Mouse (Mus musculus) heart, postnatal 36 days (tissue): ENCODE data around the gene Txnip. TPM values are rescaled to one million over a fixed set of nuclear protein-coding genes. Genes with fewer than 3 reads are reported as not detected.
"Not testable (repeated sequence)": the region's sequence is repeated elsewhere in the genome, so short reads cannot be mapped to it uniquely, and the experiment has no call there.

Experiments
- DNase-seq, 2 experiments: peaks; one replicate each; pipeline ENCODE4 v3.0.0; 2021 to 2022
- intact Hi-C: fragments of 180-260 bp; cut with DNase I; formaldehyde crosslinking; loops from one replicate; pipeline ENCODE4 v1.15.1; 2025
- total RNA-seq, 2 experiments: library from RNA; stranded (reverse); gene quantifications; 2 replicates each; pipeline ENCODE4 v1.2.3; 2021

Gene Txnip
- total RNA-seq, 2 experiments from 2014 or later: 646 to 1,158 TPM

DNA sequence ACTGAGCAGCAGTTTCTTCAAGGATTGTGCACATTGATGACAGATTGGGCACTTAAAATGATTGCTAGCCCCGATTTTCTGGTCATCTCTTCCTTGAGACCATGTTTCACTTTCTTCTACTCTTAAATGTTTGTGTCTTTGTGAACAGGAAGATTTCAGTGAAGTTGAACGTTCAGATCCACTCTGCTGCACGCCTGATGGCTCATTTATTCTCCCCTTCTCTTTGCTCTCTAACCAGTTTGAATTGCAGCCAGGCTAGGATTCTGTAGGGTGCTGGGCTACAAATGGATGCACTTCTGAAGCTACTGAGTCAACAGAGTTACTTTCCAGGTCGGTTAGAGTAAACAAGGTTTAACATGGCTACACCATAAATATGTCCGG, 44.9 kb downstream of the Txnip start:
- intact Hi-C loops: no loop called here
- no peak for DNase-seq

DNA sequence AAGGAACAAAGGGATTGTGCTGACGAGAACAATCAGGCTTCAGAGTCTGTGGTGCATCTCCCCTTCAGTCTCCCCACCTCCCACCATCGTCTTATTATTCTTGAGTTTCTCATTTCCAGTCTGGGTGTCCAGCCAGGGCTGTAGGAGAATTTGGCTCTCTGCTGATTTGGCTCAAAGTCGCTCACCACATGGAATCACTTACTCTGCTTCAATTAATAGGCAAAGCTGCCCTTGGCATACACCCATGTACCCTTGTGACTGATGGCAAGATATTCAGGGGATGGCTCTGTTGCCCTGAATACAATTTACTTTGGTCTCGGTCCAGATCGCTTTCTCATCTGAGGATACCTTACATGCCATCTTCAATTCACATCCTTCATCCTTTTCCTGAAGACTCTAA, 45.6 kb downstream of the Txnip start:
- intact Hi-C loops: no loop called here
- no peak for DNase-seq

DNA sequence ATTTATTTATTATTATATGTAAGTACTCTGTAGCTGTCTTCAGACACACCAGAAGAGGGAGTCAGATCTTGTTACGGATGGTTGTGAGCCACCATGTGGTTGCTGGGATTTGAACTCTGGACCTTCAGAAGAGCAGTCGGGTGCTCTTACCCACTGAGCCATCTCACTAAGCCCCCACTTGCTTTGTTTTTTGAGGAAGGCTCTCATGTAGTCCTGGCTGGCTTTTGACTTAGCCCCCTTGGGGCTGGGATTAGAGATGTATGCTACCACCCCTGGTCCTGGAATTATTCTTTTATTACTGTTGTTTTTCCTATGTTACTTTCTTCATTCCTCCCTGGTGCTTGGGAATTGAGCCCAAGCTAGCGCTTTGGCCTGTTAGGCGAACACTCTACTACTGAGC, 48.2 kb downstream of the Txnip start:
- DNase-seq, intact Hi-C loops: not testable (repeated sequence)

DNA sequence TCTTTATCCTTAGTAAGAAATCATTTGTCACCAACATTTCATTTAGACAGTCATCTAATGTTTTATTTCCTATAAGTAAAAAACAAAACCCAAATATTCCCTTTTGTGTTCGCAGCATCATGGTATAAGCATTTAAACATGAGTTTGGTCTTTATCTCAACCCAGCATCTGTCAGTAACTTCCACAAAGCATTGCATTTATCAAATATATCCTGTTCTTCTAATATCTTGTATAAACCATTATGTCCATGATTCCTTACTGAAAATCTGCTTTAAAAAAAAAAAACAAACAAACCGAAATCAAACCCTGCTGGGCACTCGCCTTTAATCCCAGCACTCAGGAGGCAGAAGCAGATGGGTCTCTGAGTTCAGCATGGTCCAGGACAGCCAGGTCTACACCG, 48.9 kb downstream of the Txnip start:
- intact Hi-C loops: no loop called here
- DNase-seq: no peak

Other genes starting within 250 kb of the Txnip start
- not detected for gene BC107364, start 105.7 kb upstream of the Txnip start, total RNA-seq
- 100 to 1,000 TPM; 261 to 293 TPM for gene Hfe2, start 32.8 kb upstream of the Txnip start, total RNA-seq
- 1 to 10 TPM in 1 of 2 experiments, under 1 TPM in 1; 0.89 to 2.8 TPM for gene Gm16253, start 19.0 kb downstream of the Txnip start, total RNA-seq
- 10 to 100 TPM; 30.3 to 33.0 TPM for gene Polr3gl, start 36.2 kb downstream of the Txnip start, total RNA-seq
- gene Ankrd34a, start 38.7 kb downstream of the Txnip start, total RNA-seq: 1 to 10 TPM; 1.3 to 2.2 TPM
- 10 to 100 TPM; 27.6 to 32.1 TPM for gene Lix1l, start 43.2 kb downstream of the Txnip start, total RNA-seq
- 10 to 100 TPM; 30.9 to 40.9 TPM for gene Rbm8a, start 72.0 kb downstream of the Txnip start, total RNA-seq
- gene Pex11b, start 77.4 kb downstream of the Txnip start, total RNA-seq: 10 to 100 TPM; 33.5 to 36.8 TPM
- not detected for gene Gm42957, start 77.5 kb downstream of the Txnip start, total RNA-seq
- gene Itga10, start 87.6 kb downstream of the Txnip start, total RNA-seq: under 1 TPM; 0.61 to 0.62 TPM
- gene Ankrd35, start 112.2 kb downstream of the Txnip start, total RNA-seq: 1 to 10 TPM in 1 of 2 experiments, under 1 TPM in 1; 0.78 to 1.7 TPM
- 10 to 100 TPM; 16.5 to 17.1 TPM for gene Pias3, start 138.4 kb downstream of the Txnip start, total RNA-seq
- 1 to 10 TPM; 3.0 to 3.4 TPM for gene Nudt17, start 150.6 kb downstream of the Txnip start, total RNA-seq
- 10 to 100 TPM; 24.4 to 26.4 TPM for gene Polr3c, start 169.7 kb downstream of the Txnip start, total RNA-seq
- 10 to 100 TPM; 19.8 to 27.3 TPM for gene Rnf115, start 169.7 kb downstream of the Txnip start, total RNA-seq